Mouse (Mus musculus) T-helper 2 cell (primary cell): ENCODE data around the gene Mapk8ip3.

ENCODE experiments used
- in situ Hi-C: fragments of 300-600 bp; cut with MboI, MseI; formaldehyde crosslinking; loops from one replicate; pipeline ENCODE4 v1.15.1; 2025; ENCODE audit warnings: high pct_unique_total_duplicates

Mapk8ip3 gene

GRCm38 (mm10) chr17:24850065-24850772, 86.6 kb downstream of the Mapk8ip3 start, which contains the start of gene Fahd1:
Gene Fahd1 (minus strand): TSS chr17:24850364.
- in situ Hi-C loops, result no loop called here

- in situ Hi-C loops, result no loop called here
Observed at GRCm38 (mm10) chr17:24849733-24850064, 87.1 kb downstream of the Mapk8ip3 start.

GRCm38 (mm10) chr17:24848600-24849031, 88.2 kb downstream of the Mapk8ip3 start:
- in situ Hi-C loops, result no loop called here

GRCm38 (mm10) chr17:24847386-24847785, 89.4 kb downstream of the Mapk8ip3 start:
- in situ Hi-C loops, result no loop called here

GRCm38 (mm10) chr17:24844525-24844924, 92.3 kb downstream of the Mapk8ip3 start:
- in situ Hi-C loops, result no loop called here

GRCm38 (mm10) chr17:24842631-24843030, 94.1 kb downstream of the Mapk8ip3 start:
- in situ Hi-C loops, result no loop called here
